Mouse (Mus musculus) stomach, postnatal 0 days (tissue): ENCODE measurements around the gene Coro2a. TPM values are rescaled to one million over a fixed set of nuclear protein-coding genes. Genes with fewer than 3 reads are reported as not detected.

Experiments
- ATAC-seq: fragments of 200-750 bp; cut with Nextera tagmentation; 2 replicates; pipeline ENCODE4 v1.8.0; 2017; ENCODE audit not compliant: low FRiP score, low TSS enrichment
- DNase-seq: peaks from one replicate; pipeline ENCODE4 v3.0.0-alpha.2; 2016; ENCODE audit warnings: low spot score
- H3K27ac ChIP-seq: fragments of 300-500 bp; sonication (generic); replicated peaks from 2 replicates; pipeline ENCODE4 v1.5.1; 2014; ENCODE audit warnings: mild to moderate bottlenecking, control low read depth
- H3K27me3 ChIP-seq: fragments of 300-500 bp; sonication (generic); 2 replicates; pipeline ENCODE4 v1.6.1; 2014; ENCODE audit warnings: low read length; ENCODE audit not compliant: control insufficient read depth, insufficient read depth
- H3K36me3 ChIP-seq: fragments of 300-500 bp; sonication (generic); 2 replicates; pipeline ENCODE4 v1.6.1; 2014; ENCODE audit warnings: low read length, mixed read lengths; ENCODE audit not compliant: control insufficient read depth, insufficient read depth
- H3K4me1 ChIP-seq: fragments of 300-500 bp; sonication (generic); replicated peaks from 2 replicates; pipeline ENCODE4 v1.6.1; 2014; ENCODE audit warnings: antibody characterized with exemption; ENCODE audit not compliant: control insufficient read depth, insufficient read depth
- H3K4me2 ChIP-seq: fragments of 300-500 bp; sonication (generic); replicated peaks from 2 replicates; pipeline ENCODE4 v1.6.1; 2014; ENCODE audit warnings: low read depth, mild to moderate bottlenecking, control low read depth, moderate library complexity
- H3K4me3 ChIP-seq: fragments of 300-500 bp; sonication (generic); 2 replicates; pipeline ENCODE4 v1.5.1; 2014; ENCODE audit warnings: low read depth, low read length, control low read depth
- H3K9ac ChIP-seq: fragments of 300-500 bp; sonication (generic); 2 replicates; pipeline ENCODE4 v1.6.1; 2014; ENCODE audit warnings: mild to moderate bottlenecking, low read length, control low read depth, mixed read lengths
- H3K9me3 ChIP-seq: fragments of 300-500 bp; sonication (generic); 2 replicates; pipeline ENCODE4 v1.6.1; 2016; ENCODE audit warnings: low read length; ENCODE audit not compliant: control insufficient read depth
- CTCF ChIP-seq: IDR thresholded peaks from 2 replicates; pipeline ENCODE4 v1.5.1; 2016; ENCODE audit warnings: antibody characterized with exemption, low read depth, mild to moderate bottlenecking, moderate library complexity
- EP300 ChIP-seq: optimal IDR thresholded peaks from 2 replicates; pipeline ENCODE3; 2016; ENCODE audit warnings: antibody characterized with exemption
- WGBS: fragments of 180-500 bp; shearing (Covaris S2); extraction: QIAGEN DNeasy Blood & Tissue Kit; methylation state at CpG from one replicate; pipeline ENCODE4 v1.1.7; 2014; 5-methylcytosine and 5-hydroxymethylcytosine counted together
- polyA plus RNA-seq: library from polyadenylated mRNA; unstranded; fragments of >200 nt; fragmentation: Nextera tagmentation; extraction: Ambion mirVana; gene quantifications from 2 replicates; pipeline ENCODE4 v1.2.1, GENCODE M21; 2015

The Coro2a gene
- polyA plus RNA-seq, 1 experiment from 2014 or later = 17.2 TPM

- Histone ChIP-seq H3K9me3 (no peaks in the 10 kb centered on the region), H3K27ac (no peak overlapping the region), H3K27me3 (no peaks in the 10 kb centered on the region), H3K36me3 (no peaks in the 10 kb centered on the region), H3K9ac (no peak overlapping the region), H3K4me2 (no peak overlapping the region), H3K4me1 (no peaks in the 10 kb centered on the region), H3K4me3 (no peak overlapping the region)
- 13% methylated on average over 9 of the region's 9 CpGs for WGBS
- peak; percentile 67 for DNase-seq
- 0 out of 2 replicates have a peak, but pooled peaks have one; percentile 33 for ATAC-seq
- no peak for TF ChIP-seq EP300
- TF ChIP-seq CTCF = peak; percentile 56
Measured at GRCm38 (mm10) chr4:46545498-46545897, 56.5 kb downstream of the Coro2a start.

- no peak overlapping the region for H3K4me2 ChIP-seq
Measured at GRCm38 (mm10) chr4:46544313-46544712, 57.7 kb downstream of the Coro2a start.

GRCm38 (mm10) chr4:46543366-46544050, 58.5 kb downstream of the Coro2a start:
- no peak overlapping the region for H3K27ac ChIP-seq
- no peak overlapping the region for H3K4me3 ChIP-seq
- H3K36me3 ChIP-seq = no peaks in the 10 kb centered on the region
- ATAC-seq (no peak), DNase-seq (no peak)
- no peaks in the 10 kb centered on the region for H3K9me3 ChIP-seq
- 86% methylated on average over 13 of the region's 13 CpGs for WGBS
- H3K4me2 ChIP-seq = no peak overlapping the region
- H3K27me3 ChIP-seq = no peaks in the 10 kb centered on the region
- H3K4me1 ChIP-seq = no peaks in the 10 kb centered on the region
- no peak overlapping the region for H3K9ac ChIP-seq
- TF ChIP-seq CTCF (no peak), EP300 (no peak)

More at GRCm38 (mm10) chr4:46544313-46544712, 57.7 kb downstream of the Coro2a start:
- DNase-seq = peak; percentile 68
- H3K27me3 ChIP-seq = no peaks in the 10 kb centered on the region
- no peak overlapping the region for H3K4me3 ChIP-seq
- no peaks in the 10 kb centered on the region for H3K36me3 ChIP-seq
- no peak overlapping the region for H3K27ac ChIP-seq
- TF ChIP-seq CTCF = peak; percentile 65
- no peak for TF ChIP-seq EP300
- no peaks in the 10 kb centered on the region for H3K9me3 ChIP-seq
- 12% methylated on average over 1 of the region's 1 CpGs for WGBS
- H3K9ac ChIP-seq = no peak overlapping the region
- H3K4me1 ChIP-seq = no peaks in the 10 kb centered on the region
- ATAC-seq = no peak

- DNase-seq (no peak), ATAC-seq (no peak)
- H3K36me3 ChIP-seq = no peaks in the 10 kb centered on the region
- no peaks in the 10 kb centered on the region for H3K4me1 ChIP-seq
- H3K4me2 ChIP-seq = no peak overlapping the region
- no peaks in the 10 kb centered on the region for H3K27me3 ChIP-seq
- no peak overlapping the region for H3K27ac ChIP-seq
- H3K9ac ChIP-seq = no peak overlapping the region
- no peaks in the 10 kb centered on the region for H3K9me3 ChIP-seq
- no peak overlapping the region for H3K4me3 ChIP-seq
- TF ChIP-seq EP300 = no peak
- no peak for TF ChIP-seq CTCF
- WGBS = 52% methylated on average over 9 of the region's 9 CpGs
Measured at GRCm38 (mm10) chr4:46541707-46542106, 60.3 kb downstream of the Coro2a start.

GRCm38 (mm10) chr4:46539167-46539566, 62.8 kb downstream of the Coro2a start:
- no peaks in the 10 kb centered on the region for H3K4me1 ChIP-seq
- H3K36me3 ChIP-seq = no peaks in the 10 kb centered on the region
- H3K9me3 ChIP-seq = no peaks in the 10 kb centered on the region
- H3K4me2 ChIP-seq = no peak overlapping the region
- no peak overlapping the region for H3K27ac ChIP-seq
- DNase-seq (no peak), ATAC-seq (no peak)
- 68% methylated on average over 9 of the region's 9 CpGs for WGBS
- no peaks in the 10 kb centered on the region for H3K27me3 ChIP-seq
- no peak overlapping the region for H3K9ac ChIP-seq
- no peak overlapping the region for H3K4me3 ChIP-seq
- TF ChIP-seq CTCF (no peak), EP300 (no peak)

GRCm38 (mm10) chr4:46535840-46536361, 66.1 kb downstream of the Coro2a start, which contains the start of gene Trim14:
Gene Trim14, minus strand, starts transcription at chr4:46536141.
- peak within 1 kb of the TSS; percentile 60 for H3K9ac ChIP-seq
- DNase-seq = peak; percentile 73
- H3K27ac ChIP-seq = 0 out of 2 replicates have a peak within 1 kb of the TSS, but pooled peaks have one; percentile 58
- no peaks in the 10 kb centered on the region for H3K36me3 ChIP-seq
- no peak for TF ChIP-seq EP300
- peak; percentile 56 for TF ChIP-seq CTCF
- peak within 1 kb of the TSS; percentile 87 for H3K4me2 ChIP-seq
- WGBS = under 1% methylated on average over 44 of the region's 46 CpGs
- no peaks in the 10 kb centered on the region for H3K27me3 ChIP-seq
- H3K9me3 ChIP-seq = no peaks in the 10 kb centered on the region
- ATAC-seq = peak; percentile 78
- peak within 1 kb of the TSS; percentile 49 for H3K4me3 ChIP-seq
- no peaks in the 10 kb centered on the region for H3K4me1 ChIP-seq
